Mouse (Mus musculus) hindbrain, embryonic 13.5 days (tissue): ENCODE measurements around the gene Acaa1b. TPM values are rescaled to one million over a fixed set of nuclear protein-coding genes. Genes with fewer than 3 reads are reported as not detected.

Experiments
- ATAC-seq: fragments of 200-750 bp; cut with Nextera tagmentation; 2 replicates; pipeline ENCODE4 v1.8.0; 2017; ENCODE audit warnings: moderate TSS enrichment; ENCODE audit not compliant: low FRiP score
- H3K27ac ChIP-seq: fragments of 300-500 bp; sonication (generic); 2 replicates; pipeline ENCODE4 v1.5.1; 2015; ENCODE audit warnings: inconsistent platforms, mild to moderate bottlenecking, moderate library complexity
- H3K27me3 ChIP-seq: fragments of 300-500 bp; sonication (generic); 2 replicates; pipeline ENCODE4 v1.6.1; 2015; ENCODE audit warnings: mild to moderate bottlenecking, inconsistent platforms
- H3K36me3 ChIP-seq: fragments of 300-500 bp; sonication (generic); 2 replicates; pipeline ENCODE4 v1.6.1; 2015; ENCODE audit warnings: mild to moderate bottlenecking, inconsistent platforms
- H3K4me1 ChIP-seq: fragments of 300-500 bp; sonication (generic); replicated peaks from 2 replicates; pipeline ENCODE4 v1.6.1; 2015; ENCODE audit warnings: inconsistent platforms
- H3K4me2 ChIP-seq: fragments of 300-500 bp; sonication (generic); 2 replicates; pipeline ENCODE4 v1.6.1; 2015; ENCODE audit warnings: inconsistent platforms, mild to moderate bottlenecking, moderate library complexity
- H3K4me3 ChIP-seq: fragments of 300-500 bp; sonication (generic); 2 replicates; pipeline ENCODE4 v1.5.1; 2015; ENCODE audit warnings: mild to moderate bottlenecking, inconsistent platforms
- H3K9ac ChIP-seq: fragments of 300-500 bp; sonication (generic); 2 replicates; pipeline ENCODE4 v1.6.1; 2015; ENCODE audit warnings: mild to moderate bottlenecking, inconsistent platforms
- H3K9me3 ChIP-seq: fragments of 300-500 bp; sonication (generic); 2 replicates; pipeline ENCODE4 v1.6.1; 2016; ENCODE audit warnings: inconsistent platforms
- WGBS: fragments of 180-500 bp; shearing (Covaris S2); methylation state at CpG from one replicate; pipeline ENCODE4 v1.1.7; 2015; 5-methylcytosine and 5-hydroxymethylcytosine counted together
- polyA plus RNA-seq: library from polyadenylated mRNA; unstranded; fragments of >200 nt; fragmentation: Nextera tagmentation; extraction: Ambion mirVana; gene quantifications from 2 replicates; pipeline ENCODE4 v1.2.1, GENCODE M21; 2015

The Acaa1b gene
- polyA plus RNA-seq, 1 experiment from 2014 or later = 1.8 TPM

DNA sequence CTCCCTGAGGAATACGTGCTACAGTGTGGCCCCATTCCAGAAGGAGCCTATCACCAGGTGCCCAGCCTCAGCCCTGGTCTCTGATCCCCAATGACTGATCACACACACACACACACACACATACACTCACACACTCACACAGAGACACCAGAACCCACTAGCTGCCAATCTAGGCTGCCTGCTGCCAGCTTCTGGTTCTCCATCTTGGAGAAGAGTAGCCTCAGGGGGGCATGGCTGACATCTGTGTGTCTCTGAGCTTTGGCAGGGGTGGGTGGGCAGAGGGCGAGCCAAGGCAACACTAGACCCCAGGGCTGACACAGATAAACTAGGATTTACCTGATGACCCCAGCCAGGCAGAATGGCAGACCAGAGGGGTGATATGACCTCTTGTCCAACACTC is 18.1 kb downstream of the Acaa1b start:
- Histone ChIP-seq H3K27me3 (no peaks in the 10 kb centered on the region), H3K27ac (no peak overlapping the region), H3K36me3 (no peaks in the 10 kb centered on the region), H3K4me2 (no peak overlapping the region), H3K9ac (no peak overlapping the region), H3K4me3 (no peak overlapping the region), H3K4me1 (0 out of 2 replicates have a peak, but pooled peaks cover 3% of the 10 kb centered on the region), H3K9me3 (no peaks in the 10 kb centered on the region)
- no peak for ATAC-seq
- 87% methylated on average over 2 of the region's 2 CpGs for WGBS

DNA sequence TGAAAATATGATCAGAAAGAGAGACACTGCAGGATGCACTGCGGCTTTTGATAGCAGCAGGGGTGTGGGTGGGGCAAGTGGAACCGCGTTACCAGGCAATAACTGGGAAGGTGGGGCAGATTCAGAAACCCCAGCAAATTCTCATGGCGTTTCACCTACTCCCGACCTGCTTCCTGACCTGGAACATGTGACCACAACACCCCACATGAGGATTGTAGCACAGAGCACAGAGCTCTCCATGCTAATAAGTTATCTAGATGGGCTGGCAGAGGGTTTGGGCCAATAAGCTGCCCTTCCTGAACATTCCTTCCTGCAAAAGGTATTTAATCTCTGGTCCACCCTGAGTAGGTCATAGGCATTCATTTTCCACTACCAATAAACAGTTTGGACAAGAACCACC is 26.2 kb downstream of the Acaa1b start:
- 83% methylated on average over 5 of the region's 5 CpGs for WGBS

DNA sequence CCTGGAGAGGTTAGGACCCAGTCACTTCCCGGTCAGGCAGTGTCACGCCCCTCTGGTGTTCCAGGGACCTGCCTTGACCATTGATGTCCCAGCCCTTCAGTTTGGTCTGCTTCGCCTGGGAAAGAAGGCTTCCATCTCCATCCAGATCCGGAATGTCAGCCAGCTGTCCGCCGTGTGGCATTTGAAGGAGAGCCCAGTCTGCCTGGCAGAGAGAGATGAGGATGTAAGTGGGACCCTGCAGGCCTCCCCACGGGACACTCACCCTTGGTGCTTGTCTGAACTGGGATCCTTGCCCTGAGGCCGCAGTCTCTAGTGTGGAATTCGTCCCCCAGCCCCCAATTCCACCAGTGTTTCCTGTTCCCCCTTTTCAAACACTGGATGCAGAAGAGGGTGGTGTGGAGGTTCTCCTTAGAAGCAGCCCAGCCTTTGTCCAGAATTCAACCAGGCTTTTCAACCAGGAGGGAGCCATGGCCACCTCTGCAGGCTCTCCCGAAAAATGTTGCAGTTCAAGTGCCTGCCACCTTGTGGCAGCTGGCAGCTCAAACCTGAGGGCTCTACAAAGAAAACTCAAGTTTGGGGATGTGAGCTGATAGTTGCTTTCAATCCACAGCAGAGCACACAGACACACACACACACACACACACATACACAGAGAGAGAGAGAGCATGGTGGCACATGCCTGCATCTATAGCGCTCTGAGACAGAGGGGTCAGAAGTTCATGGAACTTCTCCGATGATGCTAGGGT is 28.3 kb downstream of the Acaa1b start:
- H3K9ac ChIP-seq = no peak overlapping the region
- no peaks in the 10 kb centered on the region for H3K36me3 ChIP-seq
- H3K4me3 ChIP-seq = no peak overlapping the region
- H3K27ac ChIP-seq = no peak overlapping the region
- no peak for ATAC-seq
- H3K27me3 ChIP-seq = no peaks in the 10 kb centered on the region
- H3K9me3 ChIP-seq = no peaks in the 10 kb centered on the region
- no peaks in the 10 kb centered on the region for H3K4me1 ChIP-seq
- no peak overlapping the region for H3K4me2 ChIP-seq
- 79% methylated on average over 12 of the region's 12 CpGs for WGBS

More for the DNA sequence above, 26.2 kb downstream of the Acaa1b start:
- Histone ChIP-seq H3K36me3 (no peaks in the 10 kb centered on the region), H3K27me3 (no peaks in the 10 kb centered on the region), H3K4me2 (no peak overlapping the region), H3K4me1 (no peaks in the 10 kb centered on the region), H3K4me3 (no peak overlapping the region), H3K9ac (no peak overlapping the region), H3K9me3 (no peaks in the 10 kb centered on the region), H3K27ac (no peak overlapping the region)
- no peak for ATAC-seq

DNA sequence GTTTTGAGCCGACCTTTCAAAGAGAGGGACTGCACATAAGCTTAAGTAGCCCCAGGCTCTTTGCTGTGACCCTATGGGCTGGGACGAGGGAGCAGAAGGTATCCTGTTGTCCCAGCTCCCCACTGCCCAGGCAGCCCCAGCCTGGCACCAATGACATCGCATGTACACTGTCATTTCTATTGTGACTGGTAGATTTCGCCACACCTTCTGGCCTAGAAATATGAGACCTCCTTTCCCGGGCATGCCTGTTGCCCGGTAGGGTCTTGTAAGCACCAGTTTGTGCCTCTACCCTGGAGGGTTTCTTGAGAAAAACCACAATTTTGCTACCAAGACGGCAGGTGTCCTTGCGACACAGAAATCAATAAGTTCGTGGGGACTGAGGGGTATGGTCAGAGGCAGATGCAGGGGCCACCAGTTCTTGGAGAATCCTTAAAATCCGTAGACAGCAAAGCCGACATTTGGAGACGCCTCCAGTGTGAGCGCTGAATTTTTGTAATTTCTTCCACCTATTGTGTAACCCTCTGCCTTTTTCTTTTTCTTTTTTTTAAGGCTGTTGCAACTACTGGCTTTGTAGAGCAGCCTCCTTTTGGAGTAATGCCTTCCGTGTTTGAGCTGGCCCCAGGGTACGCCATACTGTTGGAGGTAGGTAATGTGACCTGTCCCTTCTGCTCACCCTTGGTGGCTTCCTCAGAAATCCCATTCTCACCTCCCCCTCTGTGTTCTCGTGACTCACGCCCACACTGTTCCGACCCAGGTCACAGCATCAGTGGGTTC is 34.1 kb downstream of the Acaa1b start:
- Histone ChIP-seq H3K4me3 (no peak overlapping the region), H3K4me2 (no peak overlapping the region), H3K36me3 (no peaks in the 10 kb centered on the region), H3K9ac (no peak overlapping the region), H3K9me3 (no peaks in the 10 kb centered on the region), H3K4me1 (peaks cover 12% of the 10 kb centered on the region), H3K27ac (no peak overlapping the region), H3K27me3 (no peaks in the 10 kb centered on the region)
- ATAC-seq = no peak
- WGBS = 91% methylated on average over 18 of the region's 18 CpGs

DNA sequence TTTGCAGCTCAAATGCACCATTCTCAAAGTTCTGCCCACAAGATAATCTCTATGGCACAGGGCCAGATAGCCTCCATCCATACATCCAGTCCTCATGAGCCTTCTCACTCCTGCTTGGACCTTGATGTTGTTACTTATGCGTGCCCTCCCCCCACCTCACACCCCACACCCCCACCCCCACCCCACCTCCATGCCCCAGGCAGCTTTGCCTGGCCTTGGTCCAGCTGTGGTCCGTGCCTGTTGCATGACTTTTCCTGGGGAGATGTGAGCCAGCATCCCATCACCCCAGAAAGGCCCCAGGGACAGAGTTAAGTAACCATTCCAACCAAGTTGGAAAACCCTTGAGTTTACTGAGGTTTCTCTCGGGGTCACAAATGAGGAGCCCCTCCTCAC is 36.7 kb downstream of the Acaa1b start:
- Histone ChIP-seq H3K36me3 (no peaks in the 10 kb centered on the region), H3K4me2 (no peak overlapping the region), H3K9ac (no peak overlapping the region), H3K4me3 (no peak overlapping the region), H3K27ac (no peak overlapping the region), H3K4me1 (peaks cover 12% of the 10 kb centered on the region), H3K27me3 (no peaks in the 10 kb centered on the region), H3K9me3 (no peaks in the 10 kb centered on the region)
- 78% methylated on average over 3 of the region's 3 CpGs for WGBS
- ATAC-seq = no peak

DNA sequence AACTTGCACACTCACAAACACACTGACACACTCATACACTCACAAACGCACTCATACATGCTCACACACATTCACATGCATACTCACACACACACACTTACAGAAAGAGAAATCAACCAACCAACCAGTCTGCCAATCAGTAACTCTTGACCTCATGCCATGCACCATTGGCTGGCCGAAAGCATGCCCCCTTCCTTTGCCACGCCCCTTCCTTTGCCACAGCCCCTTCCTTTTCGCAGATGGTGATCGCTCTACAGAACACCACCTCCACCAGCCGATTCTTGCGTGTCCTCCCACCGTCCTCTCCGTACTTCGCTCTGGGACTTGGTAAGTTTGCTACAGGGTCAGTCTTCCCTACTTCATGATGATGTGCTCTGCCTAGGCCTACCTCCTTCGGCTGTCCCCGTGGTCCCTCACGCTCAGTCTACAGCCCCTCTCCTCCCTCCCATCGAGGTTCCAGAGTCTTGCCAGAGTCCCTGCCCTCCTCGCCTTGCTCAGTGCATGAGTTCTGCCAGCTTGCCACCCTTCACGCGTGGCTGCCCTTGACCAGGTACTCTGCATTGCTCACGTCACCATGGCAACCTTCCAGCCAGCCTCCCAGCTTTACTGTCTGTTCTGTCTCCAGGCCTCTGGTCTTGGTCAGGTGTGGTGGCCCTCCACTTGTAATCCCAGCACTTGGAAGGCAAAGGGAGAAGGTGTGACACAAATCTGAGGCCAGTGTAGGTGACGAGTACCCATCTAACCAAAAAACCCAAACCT is 37.3 kb downstream of the Acaa1b start:
- ATAC-seq = no peak
- Histone ChIP-seq H3K36me3 (no peaks in the 10 kb centered on the region), H3K9me3 (no peaks in the 10 kb centered on the region), H3K9ac (no peak overlapping the region), H3K4me1 (peaks cover 12% of the 10 kb centered on the region), H3K4me3 (no peak overlapping the region), H3K27ac (no peak overlapping the region), H3K27me3 (no peaks in the 10 kb centered on the region), H3K4me2 (no peak overlapping the region)
- 85% methylated on average over 19 of the region's 19 CpGs for WGBS

DNA sequence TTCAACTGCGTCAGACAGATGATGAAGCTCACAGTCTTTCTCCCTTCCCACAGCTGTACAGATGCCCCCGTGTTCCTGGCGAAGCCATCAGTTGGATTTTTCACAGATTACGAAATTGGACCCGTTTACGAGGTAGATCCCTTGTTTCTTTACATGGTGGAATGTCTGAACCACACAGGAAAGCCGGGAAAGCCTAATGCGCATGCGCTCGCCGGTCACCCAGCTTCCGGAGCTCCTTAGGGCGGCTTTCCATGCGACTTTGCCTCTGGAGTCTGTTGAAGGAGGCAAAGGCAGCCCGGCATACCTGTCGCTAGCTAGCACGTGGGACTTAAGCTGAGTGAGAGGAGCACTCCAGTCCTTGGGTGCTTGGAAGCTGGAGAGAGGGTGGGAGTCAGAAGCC is 42.0 kb downstream of the Acaa1b start:
- no peak overlapping the region for H3K9ac ChIP-seq
- H3K36me3 ChIP-seq = no peaks in the 10 kb centered on the region
- H3K27me3 ChIP-seq = no peaks in the 10 kb centered on the region
- WGBS = 87% methylated on average over 17 of the region's 17 CpGs
- ATAC-seq = no peak
- no peak overlapping the region for H3K27ac ChIP-seq
- H3K4me1 ChIP-seq = peaks cover 11% of the 10 kb centered on the region; the same call in 1 of the 2 replicates
- H3K4me3 ChIP-seq = no peak overlapping the region
- H3K4me2 ChIP-seq = no peak overlapping the region
- H3K9me3 ChIP-seq = no peaks in the 10 kb centered on the region

DNA sequence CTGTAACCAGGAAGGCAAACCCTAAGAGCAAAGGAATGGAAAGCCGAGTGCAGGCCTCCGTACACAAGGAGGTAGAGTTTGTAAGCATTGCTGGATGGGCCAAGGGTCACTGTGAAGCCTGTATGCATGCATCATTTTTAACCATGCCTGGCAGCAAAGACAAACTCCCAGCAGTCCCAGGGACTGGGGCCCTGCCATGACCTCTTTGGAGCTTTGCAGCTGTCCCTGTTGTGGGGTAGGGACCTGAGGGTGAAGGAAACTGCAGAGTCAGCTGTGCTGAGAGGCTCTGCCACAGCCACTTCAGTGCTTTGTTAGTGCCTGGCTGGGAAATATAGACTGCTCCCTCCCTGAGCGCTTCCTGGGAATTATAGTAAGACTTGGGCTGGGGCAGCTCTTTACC is 46.3 kb downstream of the Acaa1b start:
- no peaks in the 10 kb centered on the region for H3K36me3 ChIP-seq
- WGBS = 34% methylated on average over 3 of the region's 3 CpGs
- H3K9me3 ChIP-seq = no peaks in the 10 kb centered on the region
- H3K9ac ChIP-seq = no peak overlapping the region
- no peaks in the 10 kb centered on the region for H3K27me3 ChIP-seq
- no peak for ATAC-seq
- H3K4me1 ChIP-seq = peaks cover 6% of the 10 kb centered on the region; the same call in 1 of the 2 replicates
- H3K4me3 ChIP-seq = no peak overlapping the region
- no peak overlapping the region for H3K27ac ChIP-seq
- H3K4me2 ChIP-seq = no peak overlapping the region

DNA sequence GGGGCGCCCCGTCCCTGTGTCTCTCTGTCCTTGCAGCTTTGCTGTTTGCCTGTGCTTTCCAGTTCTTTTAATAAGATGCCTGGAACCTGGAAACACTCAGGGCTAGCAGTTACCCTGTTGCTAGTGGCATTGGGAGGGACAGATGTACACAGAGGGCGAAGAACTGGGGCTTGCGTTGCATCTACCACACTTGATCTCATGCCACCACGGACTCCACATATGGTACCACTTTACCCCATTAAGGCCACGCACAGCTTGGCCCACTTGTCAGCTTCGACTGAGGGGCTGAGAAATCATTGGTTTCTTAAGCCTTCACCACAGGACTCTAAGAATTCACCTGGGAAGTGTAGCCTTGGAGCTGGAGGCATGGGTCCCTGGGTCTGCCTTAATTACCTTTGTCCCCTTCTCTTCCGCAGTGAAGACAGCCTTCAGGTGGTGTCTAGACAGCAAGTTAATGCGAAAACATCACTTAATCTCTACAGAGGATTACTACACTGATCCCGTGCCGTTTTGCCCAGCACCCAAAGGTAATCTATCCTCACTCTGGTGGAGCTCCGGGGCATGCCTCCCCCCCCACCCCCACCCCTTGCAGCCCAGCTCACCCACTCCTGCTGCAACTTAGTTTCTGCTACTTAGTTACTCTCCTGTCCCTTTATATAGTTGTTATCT is 47.1 kb downstream of the Acaa1b start:
- H3K9me3 ChIP-seq = no peaks in the 10 kb centered on the region
- H3K36me3 ChIP-seq = no peaks in the 10 kb centered on the region
- H3K4me1 ChIP-seq = peaks cover 6% of the 10 kb centered on the region; the same call in 1 of the 2 replicates
- no peak overlapping the region for H3K4me2 ChIP-seq
- H3K4me3 ChIP-seq = no peak overlapping the region
- no peak overlapping the region for H3K27ac ChIP-seq
- no peaks in the 10 kb centered on the region for H3K27me3 ChIP-seq
- no peak overlapping the region for H3K9ac ChIP-seq
- WGBS = 65% methylated on average over 12 of the region's 12 CpGs
- ATAC-seq = no peak

DNA sequence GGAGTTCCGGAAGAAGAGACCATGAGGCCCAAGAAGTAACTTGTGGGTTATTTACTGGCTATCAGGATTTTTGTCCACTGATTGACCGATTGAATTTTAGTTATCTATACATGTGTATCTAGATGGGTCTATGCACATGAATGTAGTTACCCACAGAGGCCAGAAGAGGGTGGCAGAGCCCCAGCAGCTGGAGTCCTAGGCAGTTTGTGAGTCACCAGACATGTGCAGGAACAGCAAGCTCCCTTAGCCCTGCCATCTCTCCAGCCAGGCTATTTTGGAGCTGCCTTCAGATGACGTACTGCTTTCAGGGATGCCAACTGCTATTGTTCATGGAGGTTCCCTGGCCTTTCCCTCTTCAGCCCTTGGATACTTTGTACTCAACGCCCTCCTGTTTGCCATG is 49.3 kb downstream of the Acaa1b start:
- Histone ChIP-seq H3K4me1 (peaks cover 12% of the 10 kb centered on the region; the same call in 1 of the 2 replicates), H3K36me3 (no peaks in the 10 kb centered on the region), H3K4me2 (no peak overlapping the region), H3K9me3 (no peaks in the 10 kb centered on the region), H3K4me3 (no peak overlapping the region), H3K27me3 (peaks cover 16% of the 10 kb centered on the region), H3K9ac (no peak overlapping the region), H3K27ac (no peak overlapping the region)
- ATAC-seq = no peak
- 86% methylated on average over 4 of the region's 4 CpGs for WGBS

DNA sequence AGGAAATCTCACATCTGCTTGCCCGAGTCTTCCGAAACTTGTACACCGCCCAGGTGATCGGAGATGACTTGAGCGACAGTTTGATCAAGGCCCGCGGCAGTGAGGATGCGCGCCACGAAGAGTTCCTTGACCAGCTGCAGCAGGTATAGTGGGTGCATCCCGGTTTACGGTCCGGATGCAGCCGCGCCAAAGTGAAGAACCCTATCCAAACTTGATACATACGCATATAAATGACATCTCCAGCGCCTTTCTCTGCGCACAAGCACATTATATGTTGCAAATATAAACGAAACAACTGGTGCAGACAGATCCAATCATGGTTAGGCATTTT is 54.1 kb downstream of the Acaa1b start:
- Histone ChIP-seq H3K9ac (peak overlapping the region; percentile 69), H3K27me3 (peaks cover 16% of the 10 kb centered on the region), H3K4me3 (peak overlapping the region; percentile 63), H3K4me2 (peak overlapping the region; percentile 84), H3K36me3 (no peaks in the 10 kb centered on the region), H3K9me3 (no peaks in the 10 kb centered on the region), H3K4me1 (peaks cover 9% of the 10 kb centered on the region; the same call in 1 of the 2 replicates), H3K27ac (peak overlapping the region; percentile 18; the same call in 1 of the 2 replicates)
- ATAC-seq = peak; percentile 52
- WGBS = 3% methylated on average over 19 of the region's 19 CpGs
